Mouse (Mus musculus) cerebellum, postnatal 4 days (tissue): ENCODE results near the gene Edem2.
A peak's percentile ranks its signal among the peaks of the same experiment; 100 is the strongest.

Experiments
- DNase-seq, 2 experiments: peaks; one replicate each; pipeline ENCODE4 v3.0.0; 2022; ENCODE audit warnings: low spot score in 2 of 2, mixed read lengths in 1 of 2

Edem2 gene

GRCm38 (mm10) chr2:155687746-155688145 is 41.5 kb downstream of the Edem2 start:
- no peak for DNase-seq

- DNase-seq: no peak
Measured at GRCm38 (mm10) chr2:155686572-155686971, 42.7 kb downstream of the Edem2 start.

- no peak for DNase-seq
Measured at GRCm38 (mm10) chr2:155683821-155684220, 45.5 kb downstream of the Edem2 start.

- DNase-seq: no peak
Measured at GRCm38 (mm10) chr2:155683137-155683536, 46.1 kb downstream of the Edem2 start.

- DNase-seq: no peak
Measured at GRCm38 (mm10) chr2:155681874-155682273, 47.4 kb downstream of the Edem2 start.

GRCm38 (mm10) chr2:155681194-155681593 is 48.1 kb downstream of the Edem2 start:
- DNase-seq: no peak

GRCm38 (mm10) chr2:155680591-155680990 is 48.7 kb downstream of the Edem2 start:
- no peak for DNase-seq

GRCm38 (mm10) chr2:155679586-155680110 is 49.6 kb downstream of the Edem2 start:
- DNase-seq: no peak

- no peak for DNase-seq
Measured at GRCm38 (mm10) chr2:155675118-155675517, 54.2 kb downstream of the Edem2 start.

- DNase-seq: peak in 1 of 2 experiments; percentile 57
Measured at GRCm38 (mm10) chr2:155673546-155673945, 55.7 kb downstream of the Edem2 start.

- no peak for DNase-seq
Measured at GRCm38 (mm10) chr2:155671236-155671635, 58.0 kb downstream of the Edem2 start.

GRCm38 (mm10) chr2:155668461-155668860 is 60.8 kb downstream of the Edem2 start:
- DNase-seq: no peak

GRCm38 (mm10) chr2:155667881-155668280 is 61.4 kb downstream of the Edem2 start:
- no peak for DNase-seq

- no peak for DNase-seq
Measured at GRCm38 (mm10) chr2:155663910-155664460, 65.3 kb downstream of the Edem2 start.

GRCm38 (mm10) chr2:155663097-155663496 is 66.2 kb downstream of the Edem2 start:
- DNase-seq: peak in 1 of 2 experiments; percentile 38

- no peak for DNase-seq
Measured at GRCm38 (mm10) chr2:155662390-155662789, 66.9 kb downstream of the Edem2 start.

GRCm38 (mm10) chr2:155655759-155656372 is 73.4 kb downstream of the Edem2 start:
- no peak for DNase-seq

GRCm38 (mm10) chr2:155652618-155653017 is 76.7 kb downstream of the Edem2 start:
- DNase-seq: no peak
